Mouse (Mus musculus) lung, postnatal 0 days (tissue): ENCODE results near the gene Sptbn4. TPM values are rescaled to one million over a fixed set of nuclear protein-coding genes. Genes with fewer than 3 reads are reported as not detected.

Experiments
- ATAC-seq: fragments of 200-750 bp; cut with Nextera tagmentation; 2 replicates; pipeline ENCODE4 v1.8.0; 2017; ENCODE audit warnings: moderate library complexity
- DNase-seq: peaks from one replicate; pipeline ENCODE4 v3.0.0-alpha.2; 2016; ENCODE audit warnings: low spot score
- H3K27ac ChIP-seq: fragments of 300-500 bp; sonication (generic); 2 replicates; pipeline ENCODE4 v1.5.1; 2014; ENCODE audit warnings: antibody characterized with exemption, mild to moderate bottlenecking, low read length, mixed read lengths
- H3K27me3 ChIP-seq: fragments of 300-500 bp; sonication (generic); replicated peaks from 2 replicates; pipeline ENCODE4 v1.6.1; 2014; ENCODE audit warnings: low read length, mixed read lengths; ENCODE audit not compliant: insufficient read depth
- H3K36me3 ChIP-seq: fragments of 300-500 bp; sonication (generic); 2 replicates; pipeline ENCODE4 v1.6.1; 2014; ENCODE audit warnings: low read length, mixed read lengths; ENCODE audit not compliant: insufficient read depth
- H3K4me1 ChIP-seq: fragments of 300-500 bp; sonication (generic); 2 replicates; pipeline ENCODE4 v1.6.1; 2014; ENCODE audit warnings: antibody characterized with exemption, low read depth, low read length, mixed read lengths; ENCODE audit not compliant: insufficient read depth
- H3K4me2 ChIP-seq: fragments of 300-500 bp; sonication (generic); replicated peaks from 2 replicates; pipeline ENCODE4 v1.6.1; 2014; ENCODE audit warnings: low read depth, mild to moderate bottlenecking, low read length, moderate library complexity, mixed read lengths
- H3K4me3 ChIP-seq: fragments of 300-500 bp; sonication (generic); 2 replicates; pipeline ENCODE4 v1.5.1; 2014; ENCODE audit warnings: low read depth, low read length
- H3K9ac ChIP-seq: fragments of 300-500 bp; sonication (generic); replicated peaks from 2 replicates; pipeline ENCODE4 v1.6.1; 2014; ENCODE audit warnings: low read depth, mild to moderate bottlenecking
- H3K9me3 ChIP-seq: fragments of 300-500 bp; sonication (generic); 2 replicates; pipeline ENCODE4 v1.6.1; 2016; ENCODE audit warnings: low read length, mixed read lengths
- CTCF ChIP-seq: IDR thresholded peaks from 2 replicates; pipeline ENCODE4 v1.5.1; 2016; ENCODE audit warnings: antibody characterized with exemption, mild to moderate bottlenecking
- EP300 ChIP-seq: IDR thresholded peaks from 2 replicates; pipeline ENCODE4 v1.6.1; 2016; ENCODE audit warnings: antibody characterized with exemption, mild to moderate bottlenecking, control low read depth
- WGBS: fragments of 180-500 bp; shearing (Covaris S2); extraction: QIAGEN DNeasy Blood & Tissue Kit; methylation state at CpG from one replicate; pipeline ENCODE4 v1.1.7; 2014; 5-methylcytosine and 5-hydroxymethylcytosine counted together
- polyA plus RNA-seq: library from polyadenylated mRNA; unstranded; fragments of >200 nt; fragmentation: Nextera tagmentation; extraction: Ambion mirVana; gene quantifications from 2 replicates; pipeline ENCODE4 v1.2.1, GENCODE M21; 2015

The Sptbn4 gene
- polyA plus RNA-seq, 1 experiment from 2014 or later = 0.20 TPM

GRCm38 (mm10) chr7:27335011-27335720 is 112.3 kb downstream of the Sptbn4 start:
- Histone ChIP-seq H3K9me3 (no peaks in the 10 kb centered on the region), H3K27ac (no peak overlapping the region), H3K4me3 (no peak overlapping the region), H3K36me3 (no peaks in the 10 kb centered on the region), H3K27me3 (peaks cover 18% of the 10 kb centered on the region), H3K4me1 (peaks cover 9% of the 10 kb centered on the region; the same call in 1 of the 2 replicates), H3K9ac (no peak overlapping the region), H3K4me2 (no peak overlapping the region)
- ATAC-seq (no peak), DNase-seq (peak; percentile 55)
- 43% methylated on average over 12 of the region's 15 CpGs for WGBS
- TF ChIP-seq EP300 (0 out of 2 replicates have a peak, but pooled peaks have one; percentile 7), CTCF (no peak)

GRCm38 (mm10) chr7:27334405-27334911 is 113.0 kb downstream of the Sptbn4 start:
- Histone ChIP-seq H3K27ac (no peak overlapping the region), H3K9ac (no peak overlapping the region), H3K27me3 (peaks cover 18% of the 10 kb centered on the region), H3K4me2 (peak overlapping the region; percentile 87), H3K36me3 (no peaks in the 10 kb centered on the region), H3K9me3 (no peaks in the 10 kb centered on the region), H3K4me1 (peaks cover 12% of the 10 kb centered on the region), H3K4me3 (peak overlapping the region; percentile 12; the same call in 1 of the 2 replicates)
- DNase-seq = peak; percentile 64
- 1% methylated on average over 32 of the region's 32 CpGs for WGBS
- no peak for ATAC-seq
- TF ChIP-seq CTCF = peak; percentile 41
- TF ChIP-seq EP300 = 0 out of 2 replicates have a peak, but pooled peaks have one; percentile 14

- DNase-seq (peak; percentile 38), ATAC-seq (no peak)
- no peaks in the 10 kb centered on the region for H3K9me3 ChIP-seq
- H3K27me3 ChIP-seq = peaks cover 18% of the 10 kb centered on the region
- peak overlapping the region; percentile 93 for H3K27ac ChIP-seq
- 1% methylated on average over 34 of the region's 77 CpGs for WGBS
- TF ChIP-seq CTCF (peak; percentile 30), EP300 (no peak)
- peak overlapping the region; percentile 57 for H3K9ac ChIP-seq
- H3K4me2 ChIP-seq = peak overlapping the region; percentile 87
- H3K36me3 ChIP-seq = no peaks in the 10 kb centered on the region
- peak overlapping the region; percentile 51 for H3K4me3 ChIP-seq
- peaks cover 14% of the 10 kb centered on the region for H3K4me1 ChIP-seq
Measured at GRCm38 (mm10) chr7:27333316-27333941, 114.1 kb downstream of the Sptbn4 start.

- no peaks in the 10 kb centered on the region for H3K36me3 ChIP-seq
- ATAC-seq (peak; percentile 37), DNase-seq (peak; percentile 95)
- H3K4me3 ChIP-seq = peak overlapping the region; percentile 51
- H3K4me1 ChIP-seq = peaks cover 14% of the 10 kb centered on the region
- WGBS = 1% methylated on average over 35 of the region's 39 CpGs
- peak overlapping the region; percentile 87 for H3K4me2 ChIP-seq
- peaks cover 15% of the 10 kb centered on the region for H3K27me3 ChIP-seq
- peak overlapping the region; percentile 93 for H3K27ac ChIP-seq
- no peaks in the 10 kb centered on the region for H3K9me3 ChIP-seq
- peak overlapping the region; percentile 57 for H3K9ac ChIP-seq
- peak; percentile 87 for TF ChIP-seq CTCF
- peak; percentile 7; the same call in 1 of the 2 replicates for TF ChIP-seq EP300
Measured at GRCm38 (mm10) chr7:27332353-27333199, 114.9 kb downstream of the Sptbn4 start.

- H3K9me3 ChIP-seq = no peaks in the 10 kb centered on the region
- peaks cover 9% of the 10 kb centered on the region for H3K27me3 ChIP-seq
- H3K9ac ChIP-seq = peak overlapping the region; percentile 19
- no peaks in the 10 kb centered on the region for H3K36me3 ChIP-seq
- 2% methylated on average over 8 of the region's 8 CpGs for WGBS
- H3K4me2 ChIP-seq = peak overlapping the region; percentile 87
- ATAC-seq (no peak), DNase-seq (peak; percentile 79)
- peak overlapping the region; percentile 93 for H3K27ac ChIP-seq
- no peak for TF ChIP-seq CTCF
- no peak for TF ChIP-seq EP300
- H3K4me1 ChIP-seq = peaks cover 14% of the 10 kb centered on the region
- H3K4me3 ChIP-seq = peak overlapping the region; percentile 51
Measured at GRCm38 (mm10) chr7:27331854-27332253, 115.6 kb downstream of the Sptbn4 start.
